Mouse (Mus musculus) forebrain, embryonic 16.5 days (tissue): Measurements from ENCODE around the gene Pes1. TPM values are rescaled to one million over a fixed set of nuclear protein-coding genes. Genes with fewer than 3 reads are reported as not detected.

ENCODE experiments used
- ATAC-seq: fragments of 200-750 bp; cut with Nextera tagmentation; 2 replicates; pipeline ENCODE4 v1.8.0; 2017; ENCODE audit warnings: mild to moderate bottlenecking, moderate library complexity
- H3K27ac ChIP-seq: fragments of 300-500 bp; sonication (generic); 2 replicates; pipeline ENCODE4 v1.5.1; 2014; ENCODE audit warnings: low read length, control low read depth
- H3K27me3 ChIP-seq: fragments of 300-500 bp; sonication (generic); replicated peaks from 2 replicates; pipeline ENCODE4 v1.6.1; 2014; ENCODE audit warnings: low read length; ENCODE audit not compliant: control insufficient read depth, insufficient read depth
- H3K36me3 ChIP-seq: fragments of 300-500 bp; sonication (generic); 2 replicates; pipeline ENCODE4 v1.6.1; 2014; ENCODE audit not compliant: control insufficient read depth, insufficient read depth
- H3K4me1 ChIP-seq: fragments of 300-500 bp; sonication (generic); replicated peaks from 2 replicates; pipeline ENCODE4 v1.6.1; 2014; ENCODE audit warnings: low read length; ENCODE audit not compliant: control insufficient read depth, insufficient read depth
- H3K4me2 ChIP-seq: fragments of 300-500 bp; sonication (generic); 2 replicates; pipeline ENCODE4 v1.6.1; 2014; ENCODE audit warnings: mild to moderate bottlenecking, low read length, control low read depth
- H3K4me3 ChIP-seq: fragments of 300-500 bp; sonication (generic); replicated peaks from 2 replicates; pipeline ENCODE4 v1.5.1; 2014; ENCODE audit warnings: mild to moderate bottlenecking, low read length, control low read depth
- H3K9ac ChIP-seq: fragments of 300-500 bp; sonication (generic); replicated peaks from 2 replicates; pipeline ENCODE4 v1.6.1; 2014; ENCODE audit warnings: low read depth, low read length, control low read depth
- H3K9me3 ChIP-seq: fragments of 300-500 bp; sonication (generic); 2 replicates; pipeline ENCODE4 v1.6.1; 2016; ENCODE audit warnings: low read length; ENCODE audit not compliant: control insufficient read depth
- WGBS: fragments of 180-500 bp; shearing (Covaris S2); extraction: QIAGEN DNeasy Blood & Tissue Kit; methylation state at CpG from one replicate; pipeline ENCODE4 v1.1.7; 2014; 5-methylcytosine and 5-hydroxymethylcytosine counted together
- polyA plus RNA-seq: library from polyadenylated mRNA; unstranded; fragments of >200 nt; fragmentation: Nextera tagmentation; extraction: Ambion mirVana; gene quantifications from 2 replicates; pipeline ENCODE4 v1.2.1, GENCODE M21; 2015

Gene Pes1
- 73.4 and 75.5 TPM in 2 replicates for polyA plus RNA-seq

DNA sequence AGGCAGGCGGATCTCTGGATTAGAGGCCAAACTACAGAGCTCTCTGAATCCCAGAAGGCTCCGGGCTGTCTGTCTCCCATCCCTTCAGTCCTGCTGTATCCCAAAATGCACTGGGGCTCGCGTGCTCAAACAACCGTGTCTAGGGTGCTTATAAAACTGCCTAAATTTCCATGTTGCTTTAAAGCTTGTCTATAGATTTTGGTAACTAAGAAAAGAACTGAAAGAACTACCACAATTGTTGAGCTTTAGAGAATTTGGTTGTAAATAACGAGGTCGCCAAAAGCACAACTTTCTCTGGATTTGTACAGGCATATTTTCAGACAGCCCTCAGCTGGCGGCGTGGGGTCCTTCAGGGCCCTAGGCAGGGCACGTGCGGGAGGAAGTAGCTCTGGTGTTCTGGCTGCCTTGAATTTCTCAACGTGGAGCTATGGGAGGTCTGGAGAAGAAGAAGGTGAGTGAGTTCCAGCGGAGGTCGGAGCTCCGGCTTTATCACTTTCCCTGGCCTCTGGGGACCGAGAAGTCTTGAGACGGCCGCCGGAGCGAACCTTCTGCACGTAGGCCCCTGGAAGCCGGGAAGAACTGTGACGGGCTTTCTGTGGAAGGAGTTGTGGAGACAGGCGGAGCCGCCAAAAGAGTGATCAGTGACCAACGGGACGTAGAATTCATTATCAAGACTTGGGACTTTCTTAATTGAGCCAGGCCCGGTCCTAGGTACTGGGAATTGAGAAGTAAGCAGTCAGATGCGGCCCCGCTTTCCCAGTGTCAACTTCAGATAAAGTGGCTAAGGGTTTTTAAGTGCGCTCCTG is at the start of gene Pes1:
Gene Pes1 (plus strand): TSS at position 366 of the 806 bp plus-strand sequence.
- Histone ChIP-seq H3K9ac (peak within 1 kb of the TSS; percentile 52), H3K36me3 (no peaks in the 10 kb centered on the region), H3K4me3 (peak within 1 kb of the TSS; percentile 63), H3K4me2 (peak within 1 kb of the TSS; percentile 88), H3K4me1 (peaks cover 18% of the 10 kb centered on the region), H3K27ac (peak within 1 kb of the TSS; percentile 42; the same call in 1 of the 2 replicates), H3K27me3 (no peaks in the 10 kb centered on the region), H3K9me3 (no peaks in the 10 kb centered on the region)
- WGBS: under 1% methylated on average over 31 of the region's 31 CpGs
- ATAC-seq: peak; percentile 97

DNA sequence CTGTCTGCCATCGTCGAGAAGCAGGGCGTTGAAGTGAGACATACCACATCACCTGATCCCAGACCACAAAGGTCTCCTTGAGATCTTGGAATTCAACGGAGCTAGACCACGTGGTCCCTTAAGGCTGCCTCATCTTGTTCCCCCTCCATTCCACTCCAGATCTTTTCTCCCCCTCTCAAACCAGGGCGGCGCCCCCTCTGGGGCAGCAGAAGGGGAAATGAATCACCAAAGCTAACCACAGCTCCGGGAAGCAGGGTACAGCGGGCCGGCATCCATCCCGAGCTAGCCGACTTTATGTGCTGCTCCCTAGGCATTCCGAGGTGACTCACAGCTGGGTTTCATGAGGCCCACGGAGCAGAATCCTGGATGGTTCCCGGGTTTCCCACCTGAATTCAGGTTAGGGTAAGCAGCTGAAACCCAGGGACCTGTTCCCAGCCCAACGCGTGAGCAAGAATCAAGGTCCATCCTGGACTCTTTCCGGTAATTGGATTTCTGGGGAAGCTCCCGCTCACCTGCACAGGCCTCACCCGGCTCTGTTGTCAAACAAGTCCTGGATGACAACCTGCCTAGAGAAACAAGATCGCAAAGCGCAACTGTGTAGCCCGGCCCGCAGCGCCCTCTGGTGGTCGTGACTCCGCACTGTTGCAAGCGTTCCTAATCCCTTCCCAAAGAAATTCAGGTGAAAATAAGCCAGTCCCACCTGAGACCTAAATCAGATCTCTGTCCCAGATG is 49.5 kb upstream of the Pes1 start, which contains the start of gene Slc35e4:
Gene Slc35e4 (minus strand): TSS at position 556 of the 732 bp plus-strand sequence.
- peak within 1 kb of the TSS; percentile 97 for H3K4me2 ChIP-seq
- H3K27ac ChIP-seq: peak within 1 kb of the TSS; percentile 81
- peak; percentile 66 for ATAC-seq
- H3K36me3 ChIP-seq: no peaks in the 10 kb centered on the region
- H3K27me3 ChIP-seq: no peaks in the 10 kb centered on the region
- H3K4me1 ChIP-seq: peaks cover 38% of the 10 kb centered on the region
- H3K9ac ChIP-seq: peak within 1 kb of the TSS; percentile 81
- H3K9me3 ChIP-seq: no peaks in the 10 kb centered on the region
- WGBS: 0% methylated on average over 27 of the region's 28 CpGs
- peak within 1 kb of the TSS; percentile 74 for H3K4me3 ChIP-seq

DNA sequence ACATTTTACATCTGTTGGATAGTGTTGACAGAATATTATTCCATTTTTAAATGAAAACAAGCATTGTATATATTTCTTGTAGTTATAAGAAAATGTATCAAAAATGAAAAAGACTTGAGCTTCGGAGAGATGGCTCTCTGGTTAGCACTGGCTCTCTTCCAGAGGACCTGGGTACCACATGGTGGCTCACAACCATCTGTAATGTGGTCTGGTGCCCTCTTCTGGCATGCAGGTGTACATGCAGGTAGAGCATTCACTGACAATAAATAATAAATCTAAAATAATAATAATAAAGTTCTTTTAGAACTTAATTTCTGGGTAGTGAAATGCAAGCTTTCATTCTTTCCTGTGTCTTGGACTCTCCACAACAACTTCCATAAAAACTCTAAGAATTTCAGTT is 45.0 kb upstream of the Pes1 start:
- no peak for ATAC-seq
- Histone ChIP-seq H3K27ac (no peak overlapping the region), H3K27me3 (no peaks in the 10 kb centered on the region), H3K9me3 (no peaks in the 10 kb centered on the region), H3K4me2 (no peak overlapping the region), H3K4me3 (no peak overlapping the region), H3K36me3 (no peaks in the 10 kb centered on the region), H3K4me1 (peaks cover 2% of the 10 kb centered on the region; the same call in 1 of the 2 replicates), H3K9ac (no peak overlapping the region)
- WGBS: 42% methylated on average over 1 of the region's 1 CpGs

DNA sequence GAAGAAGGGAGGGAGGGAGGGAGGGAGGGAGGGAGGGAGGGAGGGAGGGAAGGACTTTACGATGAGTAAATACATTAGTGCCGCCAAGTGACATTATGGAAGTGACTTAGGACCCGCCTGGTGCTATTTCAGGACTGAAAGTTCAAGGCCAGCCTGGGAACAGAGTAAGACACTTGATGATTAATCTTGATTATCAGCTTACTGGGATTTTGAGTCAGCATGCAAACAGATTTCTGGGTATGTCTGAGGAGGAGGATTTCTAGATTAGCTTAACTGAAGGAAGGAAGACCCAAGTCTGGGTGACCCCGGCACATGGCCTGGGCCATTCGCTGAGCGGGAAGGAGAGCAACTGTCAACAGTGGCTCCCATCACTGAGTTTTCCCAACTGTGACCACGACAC is 43.3 kb upstream of the Pes1 start:
- no peak overlapping the region for H3K4me2 ChIP-seq
- ATAC-seq: no peak
- WGBS: 88% methylated on average over 7 of the region's 7 CpGs
- H3K9me3 ChIP-seq: no peaks in the 10 kb centered on the region
- no peaks in the 10 kb centered on the region for H3K27me3 ChIP-seq
- no peaks in the 10 kb centered on the region for H3K4me1 ChIP-seq
- no peak overlapping the region for H3K4me3 ChIP-seq
- H3K27ac ChIP-seq: no peak overlapping the region
- no peak overlapping the region for H3K9ac ChIP-seq
- H3K36me3 ChIP-seq: no peaks in the 10 kb centered on the region

DNA sequence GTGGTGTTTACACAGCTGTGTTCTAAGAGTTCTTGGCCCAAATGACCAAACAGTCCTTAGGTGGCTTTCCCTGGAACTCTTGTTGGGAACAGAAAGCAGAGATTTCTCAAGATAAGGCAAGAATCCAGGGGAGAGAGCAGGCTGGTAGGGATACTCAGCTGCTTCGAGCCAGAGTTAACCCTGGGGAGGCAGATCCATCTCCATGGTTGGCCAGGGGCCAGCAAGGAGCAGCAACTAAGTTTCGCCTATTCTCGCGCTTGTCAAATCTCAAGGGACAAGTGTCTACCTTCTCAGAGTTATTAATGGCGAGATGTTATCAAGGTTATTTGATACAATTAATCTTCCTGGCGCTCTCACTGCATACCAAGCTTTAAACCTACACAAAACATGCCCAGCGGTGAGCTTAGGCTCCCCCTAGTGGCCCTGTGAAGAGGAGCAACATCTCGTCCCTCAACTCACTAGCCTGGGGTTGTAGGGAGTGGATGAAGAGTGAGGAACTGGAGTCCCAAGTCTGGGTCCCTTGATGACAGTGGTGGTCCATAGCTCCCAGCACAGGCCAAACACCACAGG is 42.4 kb upstream of the Pes1 start:
- H3K27me3 ChIP-seq: no peaks in the 10 kb centered on the region
- no peaks in the 10 kb centered on the region for H3K9me3 ChIP-seq
- H3K4me1 ChIP-seq: no peaks in the 10 kb centered on the region
- H3K36me3 ChIP-seq: no peaks in the 10 kb centered on the region
- no peak overlapping the region for H3K4me2 ChIP-seq
- H3K9ac ChIP-seq: no peak overlapping the region
- WGBS: 21% methylated on average over 8 of the region's 8 CpGs
- ATAC-seq: peak; percentile 52; the same call in 1 of the 2 replicates
- H3K27ac ChIP-seq: no peak overlapping the region
- H3K4me3 ChIP-seq: no peak overlapping the region

DNA sequence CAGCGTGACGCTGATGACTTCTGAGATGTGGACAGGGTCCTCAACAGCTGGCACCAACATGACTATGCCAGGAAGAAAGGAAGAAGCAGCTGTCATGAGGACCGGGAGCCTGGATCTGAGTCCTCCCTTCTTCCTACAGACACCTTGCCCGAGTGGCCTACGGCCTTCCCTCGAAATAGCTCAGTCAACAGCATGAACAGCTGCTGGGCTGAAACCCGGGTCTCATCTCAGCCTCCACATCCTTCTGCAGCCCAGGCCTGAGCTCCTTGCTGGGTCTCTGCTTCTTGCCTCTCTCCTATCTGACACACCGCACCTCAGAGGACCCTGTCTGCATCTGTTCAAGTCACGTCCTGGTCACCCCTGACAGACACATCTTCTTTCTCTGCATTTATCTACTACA is 41.7 kb upstream of the Pes1 start:
- Histone ChIP-seq H3K4me3 (no peak overlapping the region), H3K4me2 (no peak overlapping the region), H3K36me3 (no peaks in the 10 kb centered on the region), H3K27ac (no peak overlapping the region), H3K27me3 (no peaks in the 10 kb centered on the region), H3K9me3 (no peaks in the 10 kb centered on the region), H3K9ac (no peak overlapping the region), H3K4me1 (no peaks in the 10 kb centered on the region)
- 94% methylated on average over 9 of the region's 9 CpGs for WGBS
- no peak for ATAC-seq

DNA sequence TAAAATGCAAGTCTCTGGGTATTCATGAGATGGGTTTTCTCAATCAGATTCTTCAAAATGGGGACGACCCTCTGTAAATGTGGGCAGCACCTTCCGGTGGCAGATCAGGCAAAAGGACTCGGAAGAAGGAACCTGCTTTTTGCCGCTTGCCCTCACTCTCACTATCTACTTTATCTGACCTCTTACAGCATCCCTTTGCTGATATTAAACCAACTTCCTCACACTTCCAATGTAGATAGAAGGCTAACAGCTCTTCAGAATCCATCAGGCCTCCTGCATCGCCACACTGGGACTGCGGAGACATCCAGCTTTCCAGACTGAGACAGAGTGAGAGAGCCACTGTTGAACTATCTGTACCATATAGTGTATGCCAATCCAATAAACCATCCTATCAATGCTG is 41.0 kb upstream of the Pes1 start:
- no peaks in the 10 kb centered on the region for H3K4me1 ChIP-seq
- no peak overlapping the region for H3K27ac ChIP-seq
- no peaks in the 10 kb centered on the region for H3K9me3 ChIP-seq
- no peaks in the 10 kb centered on the region for H3K36me3 ChIP-seq
- H3K4me3 ChIP-seq: no peak overlapping the region
- WGBS: 96% methylated on average over 6 of the region's 6 CpGs
- no peaks in the 10 kb centered on the region for H3K27me3 ChIP-seq
- no peak overlapping the region for H3K9ac ChIP-seq
- no peak overlapping the region for H3K4me2 ChIP-seq
- ATAC-seq: no peak

DNA sequence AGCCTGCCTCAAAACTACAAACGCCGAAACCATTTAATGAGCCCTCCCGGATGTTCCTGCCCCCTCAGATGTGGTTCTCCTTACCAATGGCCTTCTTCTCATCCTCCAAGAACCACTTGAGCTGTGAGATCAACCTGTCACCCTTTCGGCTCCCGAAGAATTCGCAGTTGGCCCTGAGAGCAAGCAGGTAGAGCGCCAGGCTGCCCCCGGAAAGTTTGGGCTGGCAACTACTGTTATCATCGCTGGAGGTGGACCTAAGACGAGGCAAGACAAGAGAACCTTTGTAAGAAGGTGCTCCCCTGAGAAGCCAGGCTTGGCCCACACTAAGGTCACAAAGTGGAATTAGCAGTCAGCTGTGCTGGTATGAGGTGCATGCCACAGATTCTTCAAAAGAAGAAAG is 37.9 kb upstream of the Pes1 start:
- 92% methylated on average over 10 of the region's 10 CpGs for WGBS

DNA sequence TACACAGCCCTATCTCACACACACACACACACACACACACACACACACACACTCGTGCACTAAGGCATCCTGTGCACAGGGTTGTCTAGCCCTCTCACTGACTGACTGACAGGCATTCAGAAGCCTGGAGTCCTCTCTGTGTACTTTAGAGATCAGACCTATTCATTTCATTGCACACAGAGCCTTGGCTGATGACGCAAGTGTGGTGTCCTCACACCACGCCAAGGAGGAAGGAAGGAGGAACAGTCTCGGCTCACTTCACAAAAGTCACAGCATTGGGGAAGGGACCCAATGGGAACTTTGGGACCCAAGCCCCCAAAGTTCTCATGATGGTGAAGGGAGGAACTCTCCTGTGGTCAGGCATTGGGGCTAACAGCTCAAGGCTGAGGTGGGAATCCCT is 33.8 kb upstream of the Pes1 start:
- Histone ChIP-seq H3K36me3 (no peaks in the 10 kb centered on the region), H3K9ac (no peak overlapping the region), H3K4me2 (no peak overlapping the region), H3K27ac (no peak overlapping the region), H3K4me3 (no peak overlapping the region), H3K27me3 (0 out of 2 replicates have a peak, but pooled peaks cover 3% of the 10 kb centered on the region), H3K4me1 (peaks cover 13% of the 10 kb centered on the region), H3K9me3 (no peaks in the 10 kb centered on the region)
- WGBS: 82% methylated on average over 4 of the region's 4 CpGs
- ATAC-seq: no peak

More for the DNA sequence above, 37.9 kb upstream of the Pes1 start:
- Histone ChIP-seq H3K27ac (no peak overlapping the region), H3K4me1 (peaks cover under 1% of the 10 kb centered on the region), H3K4me2 (no peak overlapping the region), H3K9ac (no peak overlapping the region), H3K27me3 (no peaks in the 10 kb centered on the region), H3K36me3 (no peaks in the 10 kb centered on the region), H3K9me3 (no peaks in the 10 kb centered on the region), H3K4me3 (no peak overlapping the region)
- ATAC-seq: no peak
